Mouse (Mus musculus) CD4-positive, CD25-positive, alpha-beta regulatory T cell (primary cell): ENCODE results near the gene Acat1. TPM values are rescaled to one million over a fixed set of nuclear protein-coding genes. Genes with fewer than 3 reads are reported as not detected.

Source experiments
- polyA plus RNA-seq: library from polyadenylated mRNA; unstranded; fragments of 100-300 nt; shearing (Covaris generic); gene quantifications from one replicate; pipeline ENCODE4 v1.2.1, GENCODE M21; 2017

Gene Acat1
- polyA plus RNA-seq = 69.5 TPM

GRCm38 (mm10) chr9:53609968-53610781, at the start of gene Acat1:
Gene Acat1 (minus strand): TSS chr9:53610382.

GRCm38 (mm10) chr9:53536558-53537320, 73.4 kb downstream of the Acat1 start, which contains the start of the genes Atm and Npat:
Gene Atm (minus strand): TSS chr9:53536740.
Gene Npat (plus strand): TSS chr9:53537047.

Other genes starting within 250 kb of the Acat1 start
- 3.2 TPM for gene Kdelc2, start 226.4 kb downstream of the Acat1 start, polyA plus RNA-seq
- gene 4930550C14Rik, start 208.1 kb downstream of the Acat1 start, polyA plus RNA-seq = 0.41 TPM
- gene Atm, start 73.6 kb downstream of the Acat1 start, polyA plus RNA-seq = 28.3 TPM
- gene Npat, start 73.3 kb downstream of the Acat1 start, polyA plus RNA-seq = 17.1 TPM
- gene Cul5, start 59.6 kb upstream of the Acat1 start, polyA plus RNA-seq = 40.5 TPM
- gene Rab39, start 95.8 kb upstream of the Acat1 start, polyA plus RNA-seq = 0.12 TPM
- 18.0 TPM for gene Slc35f2, start 161.2 kb upstream of the Acat1 start, polyA plus RNA-seq
- gene Sln, start 239.8 kb upstream of the Acat1 start, polyA plus RNA-seq = not detected